Mouse (Mus musculus) mesoderm, embryonic 11.5 days (tissue): ENCODE measurements around the gene Dmrtc1c1.
"Not testable (repeated sequence)": the region's sequence is repeated elsewhere in the genome, so short reads cannot be mapped to it uniquely, and the experiment has no call there.

ENCODE experiments used
- DNase-seq: peaks from one replicate; pipeline ENCODE4 v3.0.0-alpha.2; 2012; ENCODE audit warnings: low read depth, low spot score

Dmrtc1c1 gene

DNA sequence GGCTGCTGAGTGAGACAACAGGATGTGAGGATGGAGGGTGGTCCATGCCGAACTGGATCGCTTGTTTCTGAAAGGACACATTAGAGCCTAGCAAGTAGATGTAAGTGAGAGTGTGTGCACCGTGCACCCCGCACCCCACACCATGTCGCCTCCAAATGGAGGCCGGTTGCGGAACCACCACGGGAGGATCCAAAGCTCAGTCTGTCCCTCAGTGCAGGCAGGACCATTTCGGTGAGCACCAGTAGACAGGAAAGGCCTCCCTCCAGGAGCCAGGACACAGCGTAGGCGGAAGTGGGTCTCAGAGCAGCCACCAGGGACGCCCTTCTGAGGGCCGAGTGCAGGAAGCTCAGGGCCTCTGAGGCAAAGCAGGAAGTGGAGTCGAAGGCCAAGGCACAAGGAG is at the start of gene Dmrtc1c1:
Dmrtc1c1 (plus strand) TSS at position 301 of the 400 bp plus-strand sequence.
- not testable (repeated sequence) for DNase-seq

GRCm38 (mm10) chrX:102765878-102766277 is 36.9 kb upstream of the Dmrtc1c1 start:
- no peak for DNase-seq

GRCm38 (mm10) chrX:102812311-102812710 is 9.5 kb downstream of the Dmrtc1c1 start:
- no peak for DNase-seq

- DNase-seq = not testable (repeated sequence)
Measured at GRCm38 (mm10) chrX:102854516-102854915, 51.8 kb downstream of the Dmrtc1c1 start, which contains the start of gene Dmrtc1c2. TSS of gene Dmrtc1c2 (minus strand) at chrX:102854616.
